Mouse (Mus musculus) kidney, embryonic 15.5 days (tissue): Measurements from ENCODE around the gene Gm20767. TPM values are rescaled to one million over a fixed set of nuclear protein-coding genes. Genes with fewer than 3 reads are reported as not detected.
"Not testable (repeated sequence)": the region's sequence is repeated elsewhere in the genome, so short reads cannot be mapped to it uniquely, and the experiment has no call there.

Source experiments
- ATAC-seq: fragments of 200-750 bp; cut with Nextera tagmentation; replicated peaks from 2 replicates; pipeline ENCODE4 v1.8.0; 2017; ENCODE audit warnings: moderate TSS enrichment; ENCODE audit not compliant: low FRiP score
- H3K27ac ChIP-seq: fragments of 300-500 bp; sonication (generic); 2 replicates; pipeline ENCODE4 v1.5.1; 2015; ENCODE audit warnings: mild to moderate bottlenecking, inconsistent platforms
- H3K27me3 ChIP-seq: fragments of 300-500 bp; sonication (generic); 2 replicates; pipeline ENCODE4 v1.6.1; 2015; ENCODE audit warnings: inconsistent platforms
- H3K36me3 ChIP-seq: fragments of 300-500 bp; sonication (generic); 2 replicates; pipeline ENCODE4 v1.6.1; 2015; ENCODE audit warnings: inconsistent platforms
- H3K4me1 ChIP-seq: fragments of 300-500 bp; sonication (generic); 2 replicates; pipeline ENCODE4 v1.6.1; 2015; ENCODE audit warnings: inconsistent platforms
- H3K4me2 ChIP-seq: fragments of 300-500 bp; sonication (generic); 2 replicates; pipeline ENCODE4 v1.6.1; 2015; ENCODE audit warnings: moderate library complexity, mild to moderate bottlenecking, inconsistent platforms
- H3K4me3 ChIP-seq: fragments of 300-500 bp; sonication (generic); replicated peaks from 2 replicates; pipeline ENCODE4 v1.5.1; 2015; ENCODE audit warnings: mild to moderate bottlenecking, inconsistent platforms
- H3K9ac ChIP-seq: fragments of 300-500 bp; sonication (generic); 2 replicates; pipeline ENCODE4 v1.6.1; 2015; ENCODE audit warnings: mild to moderate bottlenecking, inconsistent platforms
- H3K9me3 ChIP-seq: fragments of 300-500 bp; sonication (generic); replicated peaks from 2 replicates; pipeline ENCODE4 v1.6.1; 2016; ENCODE audit warnings: inconsistent platforms
- WGBS: fragments of 180-500 bp; shearing (Covaris S2); methylation state at CpG from one replicate; pipeline ENCODE4 v1.1.7; 2015; ENCODE audit warnings: mixed read lengths; 5-methylcytosine and 5-hydroxymethylcytosine counted together
- polyA plus RNA-seq: library from polyadenylated mRNA; unstranded; fragments of >200 nt; fragmentation: Nextera tagmentation; extraction: Ambion mirVana; gene quantifications from 2 replicates; pipeline ENCODE4 v1.2.1, GENCODE M21; 2015

The Gm20767 gene
- not detected in 2 replicates for polyA plus RNA-seq

- H3K9ac ChIP-seq, H3K27ac ChIP-seq, H3K9me3 ChIP-seq, H3K4me1 ChIP-seq, H3K4me3 ChIP-seq, H3K4me2 ChIP-seq, H3K27me3 ChIP-seq, H3K36me3 ChIP-seq, ATAC-seq: not testable (repeated sequence)
- 93% methylated on average over 2 of the region's 5 CpGs for WGBS
Measured at GRCm38 (mm10) chr13:120139946-120140345, at the start of gene Gm20767. Gene Gm20767, plus strand, starts transcription at chr13:120140246.

- H3K36me3 ChIP-seq, ATAC-seq, H3K4me3 ChIP-seq, H3K9ac ChIP-seq, H3K4me2 ChIP-seq, H3K27ac ChIP-seq, H3K4me1 ChIP-seq, H3K9me3 ChIP-seq, H3K27me3 ChIP-seq: not testable (repeated sequence)
- WGBS = no CpG with 5 or more reads among the region's 13 CpGs
Measured at GRCm38 (mm10) chr13:120092950-120093349, 47.1 kb upstream of the Gm20767 start.

- H3K9ac ChIP-seq, H3K36me3 ChIP-seq, H3K4me1 ChIP-seq, H3K27me3 ChIP-seq, H3K9me3 ChIP-seq, H3K27ac ChIP-seq: not testable (repeated sequence)
- peak overlapping the region; percentile 24 for H3K4me3 ChIP-seq
- peak; percentile 86 for ATAC-seq
- WGBS = 2% methylated on average over 26 of the region's 38 CpGs
- peak overlapping the region; percentile 50 for H3K4me2 ChIP-seq
Measured at GRCm38 (mm10) chr13:120096241-120096937, 43.7 kb upstream of the Gm20767 start.

- peak; percentile 20 for ATAC-seq
- not testable (repeated sequence) for H3K4me3 ChIP-seq, H3K27me3 ChIP-seq, H3K4me1 ChIP-seq, H3K9me3 ChIP-seq, H3K27ac ChIP-seq, H3K9ac ChIP-seq, H3K36me3 ChIP-seq
- WGBS = 0% methylated on average over 8 of the region's 13 CpGs
- H3K4me2 ChIP-seq = peak overlapping the region; percentile 27; the same call in 1 of the 2 replicates
Measured at GRCm38 (mm10) chr13:120096938-120097256, 43.1 kb upstream of the Gm20767 start.

- not testable (repeated sequence) for H3K4me2 ChIP-seq, H3K27ac ChIP-seq, H3K9me3 ChIP-seq, H3K36me3 ChIP-seq, ATAC-seq, H3K4me3 ChIP-seq, H3K9ac ChIP-seq, H3K4me1 ChIP-seq, H3K27me3 ChIP-seq
- WGBS = no CpG with 5 or more reads among the region's 5 CpGs
Measured at GRCm38 (mm10) chr13:120099327-120099726, 40.7 kb upstream of the Gm20767 start.

GRCm38 (mm10) chr13:120106504-120106903, 33.5 kb upstream of the Gm20767 start:
- H3K4me1 ChIP-seq, H3K36me3 ChIP-seq, H3K9ac ChIP-seq, H3K27ac ChIP-seq, H3K9me3 ChIP-seq, ATAC-seq, H3K27me3 ChIP-seq, H3K4me2 ChIP-seq, H3K4me3 ChIP-seq: not testable (repeated sequence)
- no CpG with 5 or more reads among the region's 5 CpGs for WGBS

GRCm38 (mm10) chr13:120107000-120107399, 33.0 kb upstream of the Gm20767 start:
- H3K4me2 ChIP-seq, H3K4me3 ChIP-seq, H3K9ac ChIP-seq, H3K36me3 ChIP-seq, H3K4me1 ChIP-seq, ATAC-seq, H3K9me3 ChIP-seq, H3K27ac ChIP-seq, H3K27me3 ChIP-seq: not testable (repeated sequence)
- WGBS = 57% methylated on average over 2 of the region's 2 CpGs

GRCm38 (mm10) chr13:120142348-120142747, 2.3 kb downstream of the Gm20767 start:
- ATAC-seq, H3K9me3 ChIP-seq, H3K9ac ChIP-seq, H3K4me2 ChIP-seq, H3K4me3 ChIP-seq, H3K36me3 ChIP-seq, H3K27ac ChIP-seq, H3K27me3 ChIP-seq, H3K4me1 ChIP-seq: not testable (repeated sequence)
- WGBS = 84% methylated on average over 2 of the region's 3 CpGs

GRCm38 (mm10) chr13:120149660-120150407, 9.8 kb downstream of the Gm20767 start:
- not testable (repeated sequence) for H3K27me3 ChIP-seq, H3K36me3 ChIP-seq, H3K9ac ChIP-seq, H3K4me1 ChIP-seq, H3K4me3 ChIP-seq, H3K9me3 ChIP-seq, H3K27ac ChIP-seq, ATAC-seq, H3K4me2 ChIP-seq
- WGBS = 59% methylated on average over 3 of the region's 4 CpGs

GRCm38 (mm10) chr13:120150589-120150988, 10.5 kb downstream of the Gm20767 start:
- 74% methylated on average over 3 of the region's 3 CpGs for WGBS
- H3K9ac ChIP-seq, ATAC-seq, H3K27me3 ChIP-seq, H3K4me1 ChIP-seq, H3K4me2 ChIP-seq, H3K36me3 ChIP-seq, H3K27ac ChIP-seq, H3K9me3 ChIP-seq, H3K4me3 ChIP-seq: not testable (repeated sequence)

- not testable (repeated sequence) for H3K27ac ChIP-seq, H3K36me3 ChIP-seq, H3K9ac ChIP-seq, H3K4me3 ChIP-seq, H3K27me3 ChIP-seq, H3K9me3 ChIP-seq, H3K4me1 ChIP-seq, ATAC-seq, H3K4me2 ChIP-seq
- WGBS = 61% methylated on average over 5 of the region's 5 CpGs
Measured at GRCm38 (mm10) chr13:120168301-120168700, 28.3 kb downstream of the Gm20767 start.

- not testable (repeated sequence) for H3K36me3 ChIP-seq, ATAC-seq, H3K4me1 ChIP-seq, H3K27me3 ChIP-seq, H3K4me2 ChIP-seq, H3K27ac ChIP-seq, H3K9me3 ChIP-seq, H3K9ac ChIP-seq, H3K4me3 ChIP-seq
- 73% methylated on average over 4 of the region's 4 CpGs for WGBS
Measured at GRCm38 (mm10) chr13:120172133-120172532, 32.1 kb downstream of the Gm20767 start, which contains the start of gene Gm21818. Gene Gm21818, plus strand, starts transcription at chr13:120172433.
